In genomic region chr14:51093496-51093895, GRCm38 (mm10) we compare ENCODE assay signal across 17 mouse cellular contexts. TPM values are rescaled to one million over a fixed set of nuclear protein-coding genes. Genes with fewer than 3 reads are reported as not detected.
DNase-seq lines count a peak whose midpoint lies in the region; ATAC-seq and TF ChIP-seq lines count a peak whose summit lies in the region.
"Had no signal": no experiment of that assay in that cellular context is flagged by ENCODE, and none has a peak within 500 bp of the region (broad histone marks: within the 10 kb centered on the region; RNA-seq: fewer than 3 reads in every experiment).

No protein-coding gene starts in this region.

- H3K9ac ChIP-seq in liver, adult 2 months (ENCODE audit: low read depth, low read length): peak overlapping the region; percentile 6; the same call in 1 of the 2 replicates
- H3K9ac ChIP-seq in liver, embryonic 11.5 days (ENCODE audit: low read depth, low read length): no peak overlapping the region
- H3K9ac ChIP-seq: embryonic facial prominence, embryonic 15.5 days; forebrain, postnatal 0 days had no signal

- no peak for TF ChIP-seq CTCF in liver, adult 2 months (IDR thresholded peaks at IDR 0.05; ENCODE audit: low read depth, low read length)

- no peak for TF ChIP-seq POLR2A in liver, adult 2 months (IDR thresholded peaks at IDR 0.05; ENCODE audit: extremely low read depth, insufficient read depth, low read length)

- H3K27me3 ChIP-seq in liver, adult 2 months (ENCODE audit: control insufficient read depth, insufficient read depth, low read length): no peaks in the 10 kb centered on the region
- no peaks in the 10 kb centered on the region for H3K27me3 ChIP-seq in liver, embryonic 11.5 days (replicated peaks; ENCODE audit: control insufficient read depth, insufficient read depth, low read length)
- H3K27me3 ChIP-seq: embryonic facial prominence, embryonic 15.5 days had no signal

- peak overlapping the region; percentile 89 for H3K27ac ChIP-seq in liver, adult 2 months (replicated peaks; ENCODE audit: insufficient read depth, low read depth, low read length)
- H3K27ac ChIP-seq in liver, embryonic 11.5 days (ENCODE audit: low read depth, low read length): no peak overlapping the region

- H3K36me3 ChIP-seq in liver, adult 2 months (ENCODE audit: control insufficient read depth, insufficient read depth, low read length): no peaks in the 10 kb centered on the region
- H3K36me3 ChIP-seq in liver, embryonic 11.5 days (ENCODE audit: control insufficient read depth, insufficient read depth, low read length): no peaks in the 10 kb centered on the region
- H3K36me3 ChIP-seq: embryonic facial prominence, embryonic 15.5 days had no signal

- H3K4me2 ChIP-seq in liver, embryonic 11.5 days: no peak overlapping the region
- H3K4me2 ChIP-seq: embryonic facial prominence, embryonic 15.5 days had no signal

- peaks cover 5% of the 10 kb centered on the region; the same call in 1 of the 2 replicates for H3K79me2 ChIP-seq in liver, adult 2 months (ENCODE audit: control insufficient read depth, insufficient read depth, low read length)

- peak; percentile 37 for DNase-seq in gastrocnemius, postnatal 25 days
- DNase-seq in gastrocnemius, postnatal 4 days (ENCODE audit: low spot score in 2 of 2): no peak
- DNase-seq in liver, adult 2 months (ENCODE audit: extremely low read depth, low read depth, low spot score): peak; percentile 72
- no peak for DNase-seq in liver, embryonic 11.5 days (ENCODE audit: low spot score)
- peak; percentile 33 for DNase-seq in 416B (ENCODE audit: low read depth)
- peak; percentile 38 for DNase-seq in brain, adult 2 months (ENCODE audit: low read depth, low spot score)
- no peak for DNase-seq in urinary bladder, postnatal 14 days (ENCODE audit: low spot score)
- DNase-seq: kidney, postnatal 36 days had no signal

- no peak for ATAC-seq in liver, embryonic 11.5 days (replicated peaks; ENCODE audit: low FRiP score)
- ATAC-seq in erythroid progenitor cell, adult 5-6 weeks (replicated peaks; ENCODE audit: low FRiP score, poor library complexity, severe bottlenecking): no peak
- ATAC-seq: forebrain, postnatal 0 days had no signal

- H3K9me3 ChIP-seq in liver, embryonic 11.5 days (ENCODE audit: control insufficient read depth, low read length): no peaks in the 10 kb centered on the region
- H3K9me3 ChIP-seq: embryonic facial prominence, embryonic 15.5 days had no signal

- 9% methylated on average over 3 of the region's 3 CpGs for WGBS in liver, adult 2 months
- 29% methylated on average over 3 of the region's 3 CpGs for WGBS in liver, embryonic 11.5 days

- no peak overlapping the region for H3K4me3 ChIP-seq in liver, adult 2 months (ENCODE audit: insufficient read depth, low read depth, low read length)
- H3K4me3 ChIP-seq in liver, embryonic 11.5 days (ENCODE audit: low read depth, low read length): no peak overlapping the region
- H3K4me3 ChIP-seq: embryonic facial prominence, embryonic 15.5 days had no signal

- peaks cover 18% of the 10 kb centered on the region for H3K4me1 ChIP-seq in liver, adult 2 months (ENCODE audit: control insufficient read depth, insufficient read depth, low read length)
- H3K4me1 ChIP-seq in liver, embryonic 11.5 days (replicated peaks; ENCODE audit: control insufficient read depth, insufficient read depth, low read length): no peaks in the 10 kb centered on the region

RNA-seq across cellular contexts. Expression of gene Ang, which starts 2.5 kb away (rescaled TPM):
- 1 to 10 TPM; 1.6 to 4.2 TPM for total RNA-seq in gastrocnemius, postnatal 25 days (2021)
- 1 to 10 TPM; 7.7 to 8.9 TPM for total RNA-seq in gastrocnemius, postnatal 4 days (2021)
- total RNA-seq in liver, adult 2 months (2014; rRNA removed): 224 and 249 TPM in 2 replicates
- polyA plus RNA-seq in liver, adult 2 months (2012; rRNA removed): 541 and 671 TPM in 2 replicates
- 3.6 and 4.0 TPM in 2 replicates for polyA plus RNA-seq in liver, embryonic 11.5 days (2014; fragmentation: Nextera tagmentation; extraction: Ambion mirVana)
- total RNA-seq in erythroid progenitor cell, adult 5-6 weeks (2015; ENCODE audit: low replicate concordance): 8.0 and 17.7 TPM in 2 replicates
- 2.2 TPM in 1 of 2 replicates, not detected in the other for total RNA-seq in erythroid progenitor cell, adult 5-6 weeks (2017; ENCODE audit: low replicate concordance)

RNA-seq across cellular contexts. Expression of gene Rnase4, which starts 2.6 kb away (rescaled TPM):
- 10 to 100 TPM; 30.5 to 40.6 TPM for total RNA-seq in gastrocnemius, postnatal 25 days (2021)
- total RNA-seq in gastrocnemius, postnatal 4 days (2021): 10 to 100 TPM; 76.4 to 86.0 TPM
- 1,910 and 2,134 TPM in 2 replicates for total RNA-seq in liver, adult 2 months (2014; rRNA removed)
- 1,816 and 2,115 TPM in 2 replicates for polyA plus RNA-seq in liver, adult 2 months (2012; rRNA removed)
- polyA plus RNA-seq in liver, embryonic 11.5 days (2014; fragmentation: Nextera tagmentation; extraction: Ambion mirVana): 13.3 and 13.6 TPM in 2 replicates
- total RNA-seq in erythroid progenitor cell, adult 5-6 weeks (2015; ENCODE audit: low replicate concordance): 8.0 and 11.5 TPM in 2 replicates
- 6.4 and 10.3 TPM in 2 replicates for total RNA-seq in erythroid progenitor cell, adult 5-6 weeks (2017; ENCODE audit: low replicate concordance)

RNA-seq across cellular contexts. Expression of gene Olfr750, which starts 19.3 kb away (rescaled TPM):
- total RNA-seq in gastrocnemius, postnatal 25 days (2021): not detected
- total RNA-seq in gastrocnemius, postnatal 4 days (2021): not detected
- not detected in 2 replicates for total RNA-seq in liver, adult 2 months (2014; rRNA removed)
- polyA plus RNA-seq in liver, adult 2 months (2012; rRNA removed): not detected in 2 replicates
- polyA plus RNA-seq in liver, embryonic 11.5 days (2014; fragmentation: Nextera tagmentation; extraction: Ambion mirVana): not detected in 2 replicates
- total RNA-seq in erythroid progenitor cell, adult 5-6 weeks (2015; ENCODE audit: low replicate concordance): not detected in 2 replicates
- total RNA-seq in erythroid progenitor cell, adult 5-6 weeks (2017; ENCODE audit: low replicate concordance): not detected in 2 replicates
- total RNA-seq: adrenal gland, postnatal 4 days; forebrain, postnatal 0 days; left cerebral cortex, postnatal 10 days had no signal
- polyA plus RNA-seq: embryonic facial prominence, embryonic 15.5 days; heart, embryonic 14.5 days; intestine, embryonic 14.5 days; stomach, embryonic 14.5 days; urinary bladder, adult 2 months had no signal

RNA-seq across cellular contexts. Expression of gene Eddm3b, which starts 20.7 kb away (rescaled TPM):
- not detected for total RNA-seq in gastrocnemius, postnatal 25 days (2021)
- not detected for total RNA-seq in gastrocnemius, postnatal 4 days (2021)
- total RNA-seq in liver, adult 2 months (2014; rRNA removed): not detected in 2 replicates
- polyA plus RNA-seq in liver, adult 2 months (2012; rRNA removed): not detected in 2 replicates
- not detected in 2 replicates for polyA plus RNA-seq in liver, embryonic 11.5 days (2014; fragmentation: Nextera tagmentation; extraction: Ambion mirVana)
- total RNA-seq in erythroid progenitor cell, adult 5-6 weeks (2015; ENCODE audit: low replicate concordance): not detected in 2 replicates
- not detected in 2 replicates for total RNA-seq in erythroid progenitor cell, adult 5-6 weeks (2017; ENCODE audit: low replicate concordance)
- total RNA-seq: forebrain, postnatal 0 days; left cerebral cortex, postnatal 10 days had no signal
- polyA plus RNA-seq: embryonic facial prominence, embryonic 15.5 days; heart, embryonic 14.5 days; stomach, embryonic 14.5 days had no signal

RNA-seq across cellular contexts. Expression of gene Rnase6, which starts 30.2 kb away (rescaled TPM):
- total RNA-seq in gastrocnemius, postnatal 25 days (2021): not detected
- under 1 TPM; 0.25 to 0.52 TPM for total RNA-seq in gastrocnemius, postnatal 4 days (2021)
- 1.1 and 1.2 TPM in 2 replicates for total RNA-seq in liver, adult 2 months (2014; rRNA removed)
- polyA plus RNA-seq in liver, adult 2 months (2012; rRNA removed): 0.57 and 1.0 TPM in 2 replicates
- polyA plus RNA-seq in liver, embryonic 11.5 days (2014; fragmentation: Nextera tagmentation; extraction: Ambion mirVana): 3.2 and 4.2 TPM in 2 replicates
- total RNA-seq in erythroid progenitor cell, adult 5-6 weeks (2015; ENCODE audit: low replicate concordance): 10.5 and 25.6 TPM in 2 replicates
- 11.7 and 13.3 TPM in 2 replicates for total RNA-seq in erythroid progenitor cell, adult 5-6 weeks (2017; ENCODE audit: low replicate concordance)
- total RNA-seq: left cerebral cortex, postnatal 10 days had no signal

Comparison
In these comparisons a context has a peak if more than half of its experiments do, and no peak if none do; other contexts are left out.
1. DNase-seq: peak in gastrocnemius, postnatal 25 days (single experiment), liver, adult 2 months (single experiment), 416B (single experiment) and brain, adult 2 months (single experiment); none in gastrocnemius, postnatal 4 days (0 of 2), liver, embryonic 11.5 days (single experiment) and urinary bladder, postnatal 14 days (single experiment).
2. RNA of gene Ang, which starts 2.5 kb away (total RNA-seq): 224 to 249 TPM in liver, adult 2 months; 7.7 to 8.9 TPM in gastrocnemius, postnatal 4 days, 2.2 to 17.7 TPM in erythroid progenitor cell, adult 5-6 weeks and 1.6 to 4.2 TPM in gastrocnemius, postnatal 25 days; every median in the first group is over 10 times any median in the second.
3. RNA of gene Rnase4, which starts 2.6 kb away (total RNA-seq): 1,910 to 2,134 TPM in liver, adult 2 months; 76.4 to 86.0 TPM in gastrocnemius, postnatal 4 days, 30.5 to 40.6 TPM in gastrocnemius, postnatal 25 days and 6.4 to 11.5 TPM in erythroid progenitor cell, adult 5-6 weeks; every median in the first group is over 10 times any median in the second.